14 mouse cellular contexts compared by ENCODE assay signal in genomic region chr2:32902126-32902525, GRCm38 (mm10).
"Had no signal": no experiment of that assay in that cellular context is flagged by ENCODE, and none has a peak within 500 bp of the region (broad histone marks: within the 10 kb centered on the region; RNA-seq: fewer than 3 reads in every experiment).

No protein-coding gene starts in this region.

- DNase-seq: kidney, adult 2 months; kidney, postnatal 14 days; lung, adult 2 months; lung, postnatal 10 days; retina, postnatal 1 day; right cerebral cortex, postnatal 14 days; thymus, adult 2 months; thymus, postnatal 25 days had no signal

- H3K27ac ChIP-seq: kidney, embryonic 15.5 days; liver, embryonic 15.5 days; midbrain, embryonic 13.5 days; neural tube, embryonic 12.5 days had no signal

- H3K27me3 ChIP-seq: kidney, embryonic 15.5 days; liver, embryonic 15.5 days; midbrain, embryonic 13.5 days; neural tube, embryonic 12.5 days had no signal

- H3K9me3 ChIP-seq: kidney, embryonic 15.5 days; liver, embryonic 15.5 days; midbrain, embryonic 13.5 days; neural tube, embryonic 12.5 days had no signal

- H3K9ac ChIP-seq: kidney, embryonic 15.5 days; liver, embryonic 15.5 days; midbrain, embryonic 13.5 days; neural tube, embryonic 12.5 days had no signal

- H3K4me2 ChIP-seq: kidney, embryonic 15.5 days; liver, embryonic 11.5 days; liver, embryonic 15.5 days; midbrain, embryonic 13.5 days; neural tube, embryonic 12.5 days had no signal

- H3K36me3 ChIP-seq: liver, embryonic 15.5 days; neural tube, embryonic 12.5 days had no signal

- H3K4me3 ChIP-seq: kidney, embryonic 15.5 days; liver, embryonic 15.5 days; midbrain, embryonic 13.5 days; neural tube, embryonic 12.5 days had no signal

- ATAC-seq: intestine, embryonic 16.5 days; midbrain, embryonic 13.5 days had no signal
